Mouse (Mus musculus) heart, embryonic 15.5 days (tissue): ENCODE data around the gene Ago1. TPM values are rescaled to one million over a fixed set of nuclear protein-coding genes. Genes with fewer than 3 reads are reported as not detected.

ENCODE experiments used
- polyA plus RNA-seq: library from polyadenylated mRNA; unstranded; fragments of >200 nt; fragmentation: Nextera tagmentation; extraction: Ambion mirVana; gene quantifications from 2 replicates; pipeline ENCODE4 v1.2.1, GENCODE M21; 2015

The Ago1 gene
- polyA plus RNA-seq, 1 experiment from 2014 or later, result 1.9 TPM

Other genes starting within 250 kb of the Ago1 start
- gene Map7d1, start 212.2 kb downstream of the Ago1 start, polyA plus RNA-seq, result 39.4 and 50.7 TPM in 2 replicates
- 73.1 and 77.6 TPM in 2 replicates for gene Trappc3, start 206.3 kb downstream of the Ago1 start, polyA plus RNA-seq
- gene Col8a2, start 181.8 kb downstream of the Ago1 start, polyA plus RNA-seq, result 5.2 and 10.9 TPM in 2 replicates
- 30.4 and 44.9 TPM in 2 replicates for gene Adprhl2, start 146.9 kb downstream of the Ago1 start, polyA plus RNA-seq
- gene Tekt2, start 142.9 kb downstream of the Ago1 start, polyA plus RNA-seq, result 1.1 and 2.4 TPM in 2 replicates
- 11.5 and 13.9 TPM in 2 replicates for gene Ago3, start 39.0 kb downstream of the Ago1 start, polyA plus RNA-seq
- 0.97 and 1.4 TPM in 2 replicates for gene Ago4, start 64.9 kb upstream of the Ago1 start, polyA plus RNA-seq
- 17.1 and 19.8 TPM in 2 replicates for gene Clspn, start 88.4 kb upstream of the Ago1 start, polyA plus RNA-seq
- 1.8 and 2.4 TPM in 2 replicates for gene 5730409E04Rik, start 141.2 kb upstream of the Ago1 start, polyA plus RNA-seq
- gene Psmb2, start 209.0 kb upstream of the Ago1 start, polyA plus RNA-seq, result 358 and 375 TPM in 2 replicates